Mouse (Mus musculus): ENCODE results near the gene Gna13. TPM values are rescaled to one million over a fixed set of nuclear protein-coding genes. Genes with fewer than 3 reads are reported as not detected.

Gna13 gene
- polyA plus RNA-seq, 1 experiment from 2014 or later, result 32.7 TPM

DNA sequence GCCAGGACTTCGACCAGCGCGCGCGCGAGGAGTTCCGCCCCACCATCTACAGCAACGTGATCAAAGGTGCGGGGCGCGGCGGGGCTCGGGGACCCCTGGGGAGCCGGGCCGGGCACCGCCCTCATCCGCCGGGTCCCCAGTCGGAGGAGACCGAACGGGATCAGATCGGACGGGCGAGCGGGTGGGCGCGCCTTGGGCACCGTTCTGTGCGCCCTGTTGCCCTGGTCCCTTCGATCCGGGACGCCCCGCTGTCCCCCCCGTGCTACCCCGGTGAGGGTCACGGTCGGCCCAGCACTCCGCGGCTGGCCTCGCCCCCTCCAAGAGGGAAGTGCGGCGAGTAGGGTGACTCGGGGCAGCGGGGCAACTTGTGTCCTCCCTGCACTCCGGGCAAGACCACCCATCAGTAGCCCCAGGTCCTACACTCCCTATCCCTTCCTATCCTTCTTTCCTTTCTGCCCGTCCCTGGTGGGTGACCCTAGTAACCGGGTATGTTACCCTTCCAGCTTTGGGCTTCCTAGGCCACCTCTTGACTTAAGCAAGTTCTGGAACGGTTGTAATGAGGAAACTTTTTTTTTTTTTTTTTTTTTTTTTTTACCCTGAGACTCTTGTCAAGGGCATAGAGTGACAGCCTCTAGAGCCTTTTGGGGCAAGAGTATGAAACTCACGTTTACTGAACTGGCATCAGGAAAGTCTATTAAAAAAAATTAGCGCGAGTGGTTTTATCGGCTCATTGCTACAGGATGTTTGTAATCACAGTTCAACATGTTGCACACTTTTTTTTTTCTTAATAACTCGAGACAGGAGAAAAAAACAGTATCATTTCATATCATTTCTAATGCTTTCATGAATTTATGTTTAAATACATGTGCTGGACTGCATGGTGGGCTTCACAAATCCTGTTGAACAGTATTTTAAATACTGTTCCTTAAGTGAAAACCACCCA lies 831 bp downstream of the Gna13 start:
- H3K36me3 ChIP-seq, result no peaks in the 10 kb centered on the region
- peak overlapping the region; percentile 92 for H3K9ac ChIP-seq
- H3K4me1 ChIP-seq (replicated peaks), result peaks cover 38% of the 10 kb centered on the region
- ATAC-seq, result peak; percentile 62
- H3K27ac ChIP-seq, result peak overlapping the region; percentile 98
- H3K4me3 ChIP-seq (replicated peaks), result peak overlapping the region; percentile 85
- no peaks in the 10 kb centered on the region for H3K27me3 ChIP-seq (replicated peaks)
- WGBS, result 2% methylated on average over 52 of the region's 53 CpGs
- H3K4me2 ChIP-seq (replicated peaks), result peak overlapping the region; percentile 60
- no peaks in the 10 kb centered on the region for H3K9me3 ChIP-seq

DNA sequence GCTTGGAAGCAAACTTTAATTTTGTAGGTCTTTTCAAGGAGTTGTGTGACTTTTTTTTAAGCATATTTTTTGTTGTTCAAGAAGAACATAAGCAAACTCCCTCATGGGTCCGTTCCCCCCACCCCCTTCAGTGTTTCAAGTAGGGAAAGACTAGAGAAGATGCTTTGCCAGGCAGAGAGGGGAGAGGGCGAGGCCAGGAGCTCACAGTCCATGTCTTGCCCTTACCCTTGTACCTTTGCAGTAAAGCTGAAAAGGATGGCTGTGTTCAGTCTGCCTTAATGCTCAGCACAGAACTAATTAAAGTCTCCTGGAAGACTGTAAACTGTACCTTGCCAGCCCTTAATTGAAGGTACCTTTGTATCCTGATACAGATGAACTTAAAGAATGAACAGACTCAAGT lies 1.7 kb downstream of the Gna13 start:
- H3K27ac ChIP-seq, result no peak overlapping the region
- H3K4me1 ChIP-seq (replicated peaks), result peaks cover 44% of the 10 kb centered on the region

GRCm38 (mm10) chr11:109364881-109365280 lies 2.2 kb downstream of the Gna13 start:
- no peaks in the 10 kb centered on the region for H3K9me3 ChIP-seq
- no peaks in the 10 kb centered on the region for H3K36me3 ChIP-seq
- H3K4me1 ChIP-seq (replicated peaks), result peaks cover 46% of the 10 kb centered on the region
- 72% methylated on average over 10 of the region's 10 CpGs for WGBS
- peak overlapping the region; percentile 60 for H3K4me2 ChIP-seq (replicated peaks)
- no peak overlapping the region for H3K27ac ChIP-seq
- H3K9ac ChIP-seq, result 0 out of 2 replicates have a peak overlapping the region, but pooled peaks have one; percentile 27
- H3K27me3 ChIP-seq (replicated peaks), result no peaks in the 10 kb centered on the region
- ATAC-seq, result no peak
- H3K4me3 ChIP-seq (replicated peaks), result no peak overlapping the region; the same call in 1 of the 2 replicates

More for the DNA sequence above, 1.7 kb downstream of the Gna13 start:
- 42% methylated on average over 2 of the region's 2 CpGs for WGBS
- no peak for ATAC-seq
- H3K27me3 ChIP-seq (replicated peaks), result no peaks in the 10 kb centered on the region
- no peaks in the 10 kb centered on the region for H3K36me3 ChIP-seq
- peak overlapping the region; percentile 3; the same call in 1 of the 2 replicates for H3K9ac ChIP-seq
- peak overlapping the region; percentile 85 for H3K4me3 ChIP-seq (replicated peaks)
- no peaks in the 10 kb centered on the region for H3K9me3 ChIP-seq
- H3K4me2 ChIP-seq (replicated peaks), result peak overlapping the region; percentile 60

DNA sequence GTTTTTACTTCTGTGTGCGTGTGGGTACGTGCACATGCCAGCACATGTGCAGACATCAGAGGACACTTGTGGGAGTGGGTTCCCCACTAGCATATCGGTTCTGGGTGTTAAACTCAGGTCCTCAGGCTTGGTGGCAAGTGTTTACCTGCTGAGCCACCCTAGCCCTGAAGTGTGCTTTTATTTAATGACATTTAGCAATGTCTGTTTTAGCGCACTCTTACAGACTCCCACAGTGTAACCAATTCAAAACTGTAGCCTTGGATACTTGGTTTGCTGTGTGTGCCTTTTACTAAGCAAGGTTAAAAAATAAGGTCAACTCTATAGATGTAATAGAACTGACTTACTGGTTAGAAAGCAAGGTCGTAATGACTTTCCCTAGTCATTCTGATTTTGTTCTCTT lies 3.2 kb downstream of the Gna13 start:
- Histone ChIP-seq H3K36me3 (no peaks in the 10 kb centered on the region), H3K9ac (no peak overlapping the region), H3K27me3 (replicated peaks) (no peaks in the 10 kb centered on the region), H3K9me3 (no peaks in the 10 kb centered on the region), H3K4me2 (replicated peaks) (peak overlapping the region; percentile 60; the same call in 1 of the 2 replicates), H3K27ac (no peak overlapping the region), H3K4me3 (replicated peaks) (no peak overlapping the region), H3K4me1 (replicated peaks) (peaks cover 49% of the 10 kb centered on the region)
- no peak for ATAC-seq
- WGBS, result 87% methylated on average over 5 of the region's 5 CpGs

- no peak overlapping the region for H3K4me3 ChIP-seq (replicated peaks)
- ATAC-seq, result no peak
- 0 out of 2 replicates have a peak overlapping the region, but pooled peaks have one; percentile 3 for H3K9ac ChIP-seq
- H3K36me3 ChIP-seq, result no peaks in the 10 kb centered on the region
- no peaks in the 10 kb centered on the region for H3K27me3 ChIP-seq (replicated peaks)
- H3K27ac ChIP-seq, result peak overlapping the region; percentile 37
- H3K4me1 ChIP-seq (replicated peaks), result peaks cover 39% of the 10 kb centered on the region
- no peaks in the 10 kb centered on the region for H3K9me3 ChIP-seq
- 59% methylated on average over 15 of the region's 15 CpGs for WGBS
- peak overlapping the region; percentile 22 for H3K4me2 ChIP-seq (replicated peaks)
Observed at GRCm38 (mm10) chr11:109366802-109367579, 4.4 kb downstream of the Gna13 start.

DNA sequence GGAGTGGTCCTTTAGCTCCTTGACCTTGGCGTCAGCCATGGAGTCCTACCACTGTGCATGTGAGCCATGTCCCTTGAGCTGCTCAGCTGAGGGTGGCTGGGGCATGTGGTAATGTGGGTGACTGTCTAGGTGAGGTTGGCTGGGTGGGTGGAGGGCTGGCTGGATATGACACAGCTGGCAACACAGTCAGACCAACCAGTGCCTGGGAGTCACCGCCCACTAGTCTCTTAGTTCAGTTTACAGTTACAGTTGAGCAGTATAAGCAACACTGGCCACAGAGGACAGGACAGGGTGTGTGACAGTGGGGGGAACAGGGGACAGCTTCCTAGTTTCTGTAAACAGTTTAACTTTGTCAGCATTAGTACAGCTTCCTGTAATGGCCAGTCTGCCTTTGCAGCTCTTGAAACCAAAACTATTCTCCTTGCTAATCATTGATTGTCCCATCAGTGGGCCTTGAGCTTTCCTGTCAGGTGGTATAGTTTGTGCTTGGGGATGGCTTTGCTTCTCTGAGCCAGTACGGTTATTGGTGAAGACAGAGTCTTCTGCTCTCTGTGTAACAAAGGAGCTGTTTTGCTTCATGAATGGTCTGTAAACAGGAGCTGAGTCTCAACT lies 6.5 kb downstream of the Gna13 start:
- Histone ChIP-seq H3K4me1 (replicated peaks) (peaks cover 39% of the 10 kb centered on the region), H3K9ac (no peak overlapping the region), H3K9me3 (no peaks in the 10 kb centered on the region), H3K4me2 (replicated peaks) (no peak overlapping the region), H3K4me3 (replicated peaks) (no peak overlapping the region), H3K27ac (peak overlapping the region; percentile 14; the same call in 1 of the 2 replicates), H3K27me3 (replicated peaks) (no peaks in the 10 kb centered on the region), H3K36me3 (no peaks in the 10 kb centered on the region)
- WGBS, result 78% methylated on average over 3 of the region's 3 CpGs
- ATAC-seq, result 0 out of 2 replicates have a peak, but pooled peaks have one; percentile 25

GRCm38 (mm10) chr11:109375412-109375811 lies 12.8 kb downstream of the Gna13 start:
- ATAC-seq, result no peak
- H3K27ac ChIP-seq, result no peak overlapping the region
- no peaks in the 10 kb centered on the region for H3K36me3 ChIP-seq
- 75% methylated on average over 7 of the region's 7 CpGs for WGBS
- H3K9me3 ChIP-seq, result no peaks in the 10 kb centered on the region
- no peaks in the 10 kb centered on the region for H3K27me3 ChIP-seq (replicated peaks)
- no peak overlapping the region for H3K9ac ChIP-seq
- H3K4me1 ChIP-seq (replicated peaks), result peaks cover 19% of the 10 kb centered on the region
- no peak overlapping the region for H3K4me2 ChIP-seq (replicated peaks)
- no peak overlapping the region for H3K4me3 ChIP-seq (replicated peaks)

- no peaks in the 10 kb centered on the region for H3K9me3 ChIP-seq
- 0 out of 2 replicates have a peak overlapping the region, but pooled peaks have one; percentile 27 for H3K27ac ChIP-seq
- WGBS, result 53% methylated on average over 7 of the region's 7 CpGs
- no peak overlapping the region for H3K4me3 ChIP-seq (replicated peaks)
- H3K36me3 ChIP-seq, result no peaks in the 10 kb centered on the region
- no peak overlapping the region for H3K4me2 ChIP-seq (replicated peaks)
- ATAC-seq, result 0 out of 2 replicates have a peak, but pooled peaks have one; percentile 16
- H3K4me1 ChIP-seq (replicated peaks), result peaks cover 19% of the 10 kb centered on the region
- no peaks in the 10 kb centered on the region for H3K27me3 ChIP-seq (replicated peaks)
- no peak overlapping the region for H3K9ac ChIP-seq
Observed at GRCm38 (mm10) chr11:109376484-109377143, 14.0 kb downstream of the Gna13 start.

DNA sequence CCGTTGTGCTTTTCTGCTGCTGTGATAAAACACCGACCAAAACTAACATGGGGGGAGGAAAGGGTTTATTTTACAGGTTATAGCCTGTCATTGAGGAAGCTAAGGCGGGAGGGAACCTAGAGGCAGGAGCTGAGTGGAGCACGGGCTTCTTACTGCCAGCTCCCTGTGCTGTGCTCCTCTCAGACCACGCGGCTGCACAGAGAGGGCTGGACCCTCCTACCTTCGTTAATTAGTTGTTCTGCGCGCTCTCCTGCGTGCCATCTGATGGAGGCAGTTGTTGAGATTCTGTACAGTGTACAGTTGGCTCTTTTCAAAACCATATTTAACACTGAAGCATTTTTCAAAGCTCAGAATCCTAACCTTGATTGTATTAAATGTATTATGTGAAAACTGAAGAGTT lies 14.8 kb downstream of the Gna13 start:
- Histone ChIP-seq H3K4me1 (replicated peaks) (peaks cover 19% of the 10 kb centered on the region), H3K27me3 (replicated peaks) (no peaks in the 10 kb centered on the region), H3K4me3 (replicated peaks) (no peak overlapping the region), H3K36me3 (no peaks in the 10 kb centered on the region), H3K9me3 (no peaks in the 10 kb centered on the region), H3K27ac (no peak overlapping the region), H3K4me2 (replicated peaks) (no peak overlapping the region), H3K9ac (no peak overlapping the region)
- WGBS, result 42% methylated on average over 10 of the region's 10 CpGs
- ATAC-seq, result peak; percentile 24; the same call in 1 of the 2 replicates

- no peaks in the 10 kb centered on the region for H3K27me3 ChIP-seq (replicated peaks)
- H3K4me1 ChIP-seq (replicated peaks), result peaks cover 19% of the 10 kb centered on the region
- no peak overlapping the region for H3K9ac ChIP-seq
- WGBS, result 53% methylated on average over 7 of the region's 7 CpGs
- no peak overlapping the region for H3K4me2 ChIP-seq (replicated peaks)
- no peak overlapping the region for H3K4me3 ChIP-seq (replicated peaks)
- H3K9me3 ChIP-seq, result no peaks in the 10 kb centered on the region
- H3K27ac ChIP-seq, result no peak overlapping the region
- ATAC-seq, result no peak
- H3K36me3 ChIP-seq, result no peaks in the 10 kb centered on the region
Observed at GRCm38 (mm10) chr11:109378051-109378450, 15.4 kb downstream of the Gna13 start.

DNA sequence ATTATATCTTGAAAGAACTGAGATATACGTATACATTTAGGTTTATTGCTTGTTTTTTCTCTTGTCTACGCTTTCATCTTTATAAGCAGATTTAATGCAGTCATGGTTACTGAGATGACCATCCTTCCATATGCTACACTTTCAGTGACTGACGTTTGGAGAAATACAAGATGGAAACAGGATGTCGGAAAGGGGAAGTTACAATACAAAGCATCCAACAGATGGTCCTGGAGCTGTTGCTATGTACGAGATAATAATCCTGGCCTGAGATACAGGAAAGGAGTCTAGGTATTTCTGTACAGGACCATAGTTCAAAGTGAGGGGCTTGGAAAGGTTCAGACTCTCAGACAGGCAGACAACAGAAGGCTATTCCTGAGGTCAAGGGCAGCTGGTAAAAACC lies 18.0 kb downstream of the Gna13 start:
- Histone ChIP-seq H3K9ac (no peak overlapping the region), H3K27ac (no peak overlapping the region), H3K4me3 (replicated peaks) (no peak overlapping the region), H3K36me3 (no peaks in the 10 kb centered on the region), H3K9me3 (no peaks in the 10 kb centered on the region), H3K27me3 (replicated peaks) (no peaks in the 10 kb centered on the region), H3K4me2 (replicated peaks) (no peak overlapping the region), H3K4me1 (replicated peaks) (peaks cover 19% of the 10 kb centered on the region)
- 69% methylated on average over 5 of the region's 5 CpGs for WGBS
- ATAC-seq, result no peak

All from intestine, embryonic 15.5 days (tissue).